Mouse (Mus musculus) limb, embryonic 14.5 days (tissue): ENCODE data around the gene Sgo2b. TPM values are rescaled to one million over a fixed set of nuclear protein-coding genes. Genes with fewer than 3 reads are reported as not detected.
"Not testable (repeated sequence)": the region's sequence is repeated elsewhere in the genome, so short reads cannot be mapped to it uniquely, and the experiment has no call there.

Experiments used
- ATAC-seq: fragments of 200-750 bp; cut with Nextera tagmentation; 2 replicates; pipeline ENCODE4 v1.8.0; 2017; ENCODE audit warnings: low read depth, moderate number of reproducible peaks, moderate TSS enrichment; ENCODE audit not compliant: low FRiP score
- DNase-seq: peaks from one replicate; pipeline ENCODE4 v3.0.0-alpha.2; 2015; ENCODE audit warnings: low spot score
- H3K27ac ChIP-seq: fragments of 300-500 bp; sonication (generic); replicated peaks from 2 replicates; pipeline ENCODE4 v1.5.1; 2014; ENCODE audit warnings: low read depth, mild to moderate bottlenecking, low read length, moderate library complexity, mixed read lengths
- H3K27me3 ChIP-seq: fragments of 300-500 bp; sonication (generic); 2 replicates; pipeline ENCODE4 v1.6.1; 2014; ENCODE audit warnings: low read length, mixed read lengths; ENCODE audit not compliant: control insufficient read depth, insufficient read depth
- H3K36me3 ChIP-seq: fragments of 300-500 bp; sonication (generic); 2 replicates; pipeline ENCODE4 v1.6.1; 2014; ENCODE audit warnings: mild to moderate bottlenecking, low read length, moderate library complexity, mixed read lengths; ENCODE audit not compliant: control insufficient read depth, insufficient read depth
- H3K4me1 ChIP-seq: fragments of 300-500 bp; sonication (generic); 2 replicates; pipeline ENCODE4 v1.6.1; 2014; ENCODE audit warnings: antibody characterized with exemption, low read length, mixed read lengths; ENCODE audit not compliant: control insufficient read depth, insufficient read depth
- H3K4me2 ChIP-seq: fragments of 300-500 bp; sonication (generic); replicated peaks from 2 replicates; pipeline ENCODE4 v1.6.1; 2014; ENCODE audit warnings: low read depth, mild to moderate bottlenecking, low read length, moderate library complexity; ENCODE audit not compliant: severe bottlenecking
- H3K4me3 ChIP-seq: fragments of 300-500 bp; sonication (generic); replicated peaks from 2 replicates; pipeline ENCODE4 v1.5.1; 2014; ENCODE audit warnings: low read length
- H3K9ac ChIP-seq: fragments of 300-500 bp; sonication (generic); 2 replicates; pipeline ENCODE4 v1.6.1; 2014; ENCODE audit warnings: mild to moderate bottlenecking, low read depth, low read length, moderate library complexity; ENCODE audit not compliant: severe bottlenecking
- H3K9me3 ChIP-seq: fragments of 300-500 bp; sonication (generic); 2 replicates; pipeline ENCODE4 v1.6.1; 2016; ENCODE audit warnings: low read length; ENCODE audit not compliant: control insufficient read depth
- POLR2A ChIP-seq: fragments of 200-500 bp; IDR thresholded peaks from 2 replicates; pipeline ENCODE4 v1.8.0; 2012; ENCODE audit warnings: inconsistent platforms, mild to moderate bottlenecking, moderate library complexity, borderline replicate concordance; ENCODE audit not compliant: insufficient read depth, insufficient read length; ENCODE audit errors: extremely low read depth
- WGBS: fragments of 180-500 bp; shearing (Covaris S2); extraction: QIAGEN DNeasy Blood & Tissue Kit; methylation state at CpG from one replicate; pipeline ENCODE4 v1.1.7; 2014; 5-methylcytosine and 5-hydroxymethylcytosine counted together
- polyA plus RNA-seq, 2 experiments: library from polyadenylated mRNA; depleted of rRNA in 1 of 2; stranded (reverse) in 1 of 2; unstranded in 1 of 2; fragments of >200 nt; fragmentation: Nextera tagmentation in 1 of 2; extraction: Ambion mirVana in 1 of 2; gene quantifications; 2 replicates each; pipeline versions ENCODE4 v1.2.1 to v1.2.3; 2012 to 2014

Sgo2b gene
- polyA plus RNA-seq (2012; rRNA removed) (0.01 TPM in 1 of 2 replicates, not detected in the other), polyA plus RNA-seq (2014; fragmentation: Nextera tagmentation; extraction: Ambion mirVana) (not detected in 2 replicates)

GRCm38 (mm10) chr8:63951626-63952377, at the start of gene Sgo2b:
Sgo2b (minus strand) TSS chr8:63952248.
- Histone ChIP-seq H3K9me3 (no peaks in the 10 kb centered on the region), H3K4me2 (peak within 1 kb of the TSS; percentile 46), H3K4me1 (no peaks in the 10 kb centered on the region), H3K9ac (peak within 1 kb of the TSS; percentile 32), H3K27me3 (peaks cover 8% of the 10 kb centered on the region), H3K36me3 (no peaks in the 10 kb centered on the region), H3K4me3 (peak within 1 kb of the TSS; percentile 24), H3K27ac (no peak within 1 kb of the TSS)
- no peak for TF ChIP-seq POLR2A
- 6% methylated on average over 28 of the region's 30 CpGs for WGBS
- peak; percentile 30; the same call in 1 of the 2 replicates for ATAC-seq
- no peak for DNase-seq

- not testable (repeated sequence) for H3K9me3 ChIP-seq, H3K9ac ChIP-seq, H3K4me2 ChIP-seq, H3K27ac ChIP-seq, H3K27me3 ChIP-seq, H3K4me1 ChIP-seq, H3K36me3 ChIP-seq, DNase-seq, ATAC-seq, H3K4me3 ChIP-seq
- 44% methylated on average over 9 of the region's 9 CpGs for WGBS
Measured at GRCm38 (mm10) chr8:63970612-63971391, 18.8 kb upstream of the Sgo2b start.

GRCm38 (mm10) chr8:63961032-63961785, 9.2 kb upstream of the Sgo2b start:
- no peak for TF ChIP-seq POLR2A
- WGBS, result 84% methylated on average over 3 of the region's 3 CpGs

GRCm38 (mm10) chr8:63953802-63954201, 1.8 kb upstream of the Sgo2b start:
- not testable (repeated sequence) for ATAC-seq, H3K36me3 ChIP-seq, H3K4me2 ChIP-seq, H3K9me3 ChIP-seq, H3K9ac ChIP-seq, H3K4me3 ChIP-seq, DNase-seq, H3K27me3 ChIP-seq, H3K27ac ChIP-seq, H3K4me1 ChIP-seq
- 78% methylated on average over 4 of the region's 4 CpGs for WGBS

More at GRCm38 (mm10) chr8:63961032-63961785, 9.2 kb upstream of the Sgo2b start:
- ATAC-seq (no peak), DNase-seq (no peak)
- no peak overlapping the region for H3K4me3 ChIP-seq
- no peaks in the 10 kb centered on the region for H3K9me3 ChIP-seq
- no peak overlapping the region for H3K4me2 ChIP-seq
- no peaks in the 10 kb centered on the region for H3K4me1 ChIP-seq
- H3K27ac ChIP-seq, result no peak overlapping the region
- no peaks in the 10 kb centered on the region for H3K27me3 ChIP-seq
- no peak overlapping the region for H3K9ac ChIP-seq
- no peaks in the 10 kb centered on the region for H3K36me3 ChIP-seq

GRCm38 (mm10) chr8:63933171-63933570, 18.9 kb downstream of the Sgo2b start:
- ATAC-seq (no peak), DNase-seq (no peak)
- 77% methylated on average over 7 of the region's 7 CpGs for WGBS
- no peak overlapping the region for H3K4me2 ChIP-seq
- H3K27ac ChIP-seq, result no peak overlapping the region
- H3K4me1 ChIP-seq, result no peaks in the 10 kb centered on the region
- TF ChIP-seq POLR2A, result no peak
- no peaks in the 10 kb centered on the region for H3K9me3 ChIP-seq
- no peaks in the 10 kb centered on the region for H3K27me3 ChIP-seq
- H3K36me3 ChIP-seq, result no peaks in the 10 kb centered on the region
- no peak overlapping the region for H3K4me3 ChIP-seq
- H3K9ac ChIP-seq, result no peak overlapping the region
